Mouse (Mus musculus): ENCODE results near the gene Col5a2. TPM values are rescaled to one million over a fixed set of nuclear protein-coding genes. Genes with fewer than 3 reads are reported as not detected.
"Not testable (repeated sequence)": the region's sequence is repeated elsewhere in the genome, so short reads cannot be mapped to it uniquely, and the experiment has no call there.

Gene Col5a2
- polyA plus RNA-seq (2016; fragmentation: Nextera tagmentation; extraction: Ambion mirVana) = 23.1 and 26.1 TPM in 2 replicates

GRCm38 (mm10) chr1:45502865-45503332 is at the start of gene Col5a2:
TSS of gene Col5a2 (minus strand) at chr1:45503282.
- no peaks in the 10 kb centered on the region for H3K36me3 ChIP-seq

GRCm38 (mm10) chr1:45550531-45550930 is 47.4 kb upstream of the Col5a2 start:
- 0 out of 2 replicates have a peak, but pooled peaks cover 3% of the 10 kb centered on the region for H3K9me3 ChIP-seq
- DNase-seq (ENCODE audit: low spot score) = no peak
- H3K4me3 ChIP-seq = no peak overlapping the region
- H3K27ac ChIP-seq = no peak overlapping the region
- WGBS = 85% methylated on average over 4 of the region's 4 CpGs
- H3K4me1 ChIP-seq (replicated peaks) = no peaks in the 10 kb centered on the region
- no peaks in the 10 kb centered on the region for H3K36me3 ChIP-seq
- H3K27me3 ChIP-seq (ENCODE audit: insufficient read depth, poor library complexity, severe bottlenecking) = no peaks in the 10 kb centered on the region

More at GRCm38 (mm10) chr1:45502865-45503332, at the start of gene Col5a2:
- Histone ChIP-seq H3K4me3 (peak within 1 kb of the TSS; percentile 51), H3K9me3 (no peaks in the 10 kb centered on the region), H3K27me3 (ENCODE audit: insufficient read depth, poor library complexity, severe bottlenecking) (no peaks in the 10 kb centered on the region), H3K27ac (peak within 1 kb of the TSS; percentile 76), H3K4me1 (replicated peaks) (no peaks in the 10 kb centered on the region)
- peak; percentile 55 for DNase-seq (ENCODE audit: low spot score)
- 40% methylated on average over 12 of the region's 12 CpGs for WGBS

GRCm38 (mm10) chr1:45541888-45542287 is 38.8 kb upstream of the Col5a2 start:
- Histone ChIP-seq H3K36me3 (no peaks in the 10 kb centered on the region), H3K4me3 (no peak overlapping the region), H3K27me3 (ENCODE audit: insufficient read depth, poor library complexity, severe bottlenecking) (no peaks in the 10 kb centered on the region), H3K9me3 (no peaks in the 10 kb centered on the region), H3K4me1 (replicated peaks) (no peaks in the 10 kb centered on the region), H3K27ac (no peak overlapping the region)
- no peak for DNase-seq (ENCODE audit: low spot score)
- WGBS = 78% methylated on average over 1 of the region's 1 CpGs

GRCm38 (mm10) chr1:45541161-45541560 is 38.1 kb upstream of the Col5a2 start:
- no peak overlapping the region for H3K27ac ChIP-seq
- H3K4me1 ChIP-seq (replicated peaks) = no peaks in the 10 kb centered on the region
- 81% methylated on average over 2 of the region's 2 CpGs for WGBS

GRCm38 (mm10) chr1:45531486-45531885 is 28.4 kb upstream of the Col5a2 start:
- DNase-seq (ENCODE audit: low spot score) = no peak
- H3K27ac ChIP-seq = no peak overlapping the region
- H3K36me3 ChIP-seq = no peaks in the 10 kb centered on the region
- no peaks in the 10 kb centered on the region for H3K27me3 ChIP-seq (ENCODE audit: insufficient read depth, poor library complexity, severe bottlenecking)
- H3K9me3 ChIP-seq = no peaks in the 10 kb centered on the region
- no peaks in the 10 kb centered on the region for H3K4me1 ChIP-seq (replicated peaks)
- H3K4me3 ChIP-seq = no peak overlapping the region
- WGBS = 83% methylated on average over 2 of the region's 2 CpGs

More at GRCm38 (mm10) chr1:45541161-45541560, 38.1 kb upstream of the Col5a2 start:
- no peak overlapping the region for H3K4me3 ChIP-seq
- no peaks in the 10 kb centered on the region for H3K9me3 ChIP-seq
- H3K27me3 ChIP-seq (ENCODE audit: insufficient read depth, poor library complexity, severe bottlenecking) = no peaks in the 10 kb centered on the region
- no peaks in the 10 kb centered on the region for H3K36me3 ChIP-seq
- no peak for DNase-seq (ENCODE audit: low spot score)

GRCm38 (mm10) chr1:45527476-45527875 is 24.4 kb upstream of the Col5a2 start:
- H3K27ac ChIP-seq; H3K36me3 ChIP-seq; H3K4me3 ChIP-seq; H3K4me1 ChIP-seq (replicated peaks); DNase-seq (ENCODE audit: low spot score); H3K27me3 ChIP-seq (ENCODE audit: insufficient read depth, poor library complexity, severe bottlenecking); H3K9me3 ChIP-seq: not testable (repeated sequence)

GRCm38 (mm10) chr1:45523601-45524000 is 20.5 kb upstream of the Col5a2 start:
- Histone ChIP-seq H3K9me3 (no peaks in the 10 kb centered on the region), H3K27ac (no peak overlapping the region), H3K27me3 (ENCODE audit: insufficient read depth, poor library complexity, severe bottlenecking) (no peaks in the 10 kb centered on the region), H3K36me3 (no peaks in the 10 kb centered on the region), H3K4me1 (replicated peaks) (no peaks in the 10 kb centered on the region), H3K4me3 (no peak overlapping the region)
- WGBS = 89% methylated on average over 3 of the region's 3 CpGs
- no peak for DNase-seq (ENCODE audit: low spot score)

- no peak for DNase-seq (ENCODE audit: low spot score)
- H3K9me3 ChIP-seq = no peaks in the 10 kb centered on the region
- WGBS = 79% methylated on average over 2 of the region's 2 CpGs
- H3K4me3 ChIP-seq = no peak overlapping the region
- no peaks in the 10 kb centered on the region for H3K36me3 ChIP-seq
- no peak overlapping the region for H3K27ac ChIP-seq
- H3K27me3 ChIP-seq (ENCODE audit: insufficient read depth, poor library complexity, severe bottlenecking) = no peaks in the 10 kb centered on the region
- no peaks in the 10 kb centered on the region for H3K4me1 ChIP-seq (replicated peaks)
These were observed 18.4 kb upstream of the Col5a2 start for GRCm38 (mm10) chr1:45521486-45521885.

GRCm38 (mm10) chr1:45502241-45502741 is 791 bp downstream of the Col5a2 start:
- DNase-seq (ENCODE audit: low spot score) = peak; percentile 52
- H3K27me3 ChIP-seq (ENCODE audit: insufficient read depth, poor library complexity, severe bottlenecking) = no peaks in the 10 kb centered on the region
- no peaks in the 10 kb centered on the region for H3K4me1 ChIP-seq (replicated peaks)
- no peaks in the 10 kb centered on the region for H3K36me3 ChIP-seq
- 15% methylated on average over 11 of the region's 11 CpGs for WGBS
- no peaks in the 10 kb centered on the region for H3K9me3 ChIP-seq
- H3K4me3 ChIP-seq = peak overlapping the region; percentile 51
- H3K27ac ChIP-seq = peak overlapping the region; percentile 76

GRCm38 (mm10) chr1:45501437-45501836 is 1.6 kb downstream of the Col5a2 start:
- no peak for DNase-seq (ENCODE audit: low spot score)
- H3K36me3 ChIP-seq = no peaks in the 10 kb centered on the region
- no peaks in the 10 kb centered on the region for H3K4me1 ChIP-seq (replicated peaks)
- 68% methylated on average over 6 of the region's 6 CpGs for WGBS
- H3K9me3 ChIP-seq = no peaks in the 10 kb centered on the region
- H3K27ac ChIP-seq = peak overlapping the region; percentile 76
- H3K27me3 ChIP-seq (ENCODE audit: insufficient read depth, poor library complexity, severe bottlenecking) = no peaks in the 10 kb centered on the region
- H3K4me3 ChIP-seq = peak overlapping the region; percentile 51

GRCm38 (mm10) chr1:45500456-45500855 is 2.6 kb downstream of the Col5a2 start:
- no peaks in the 10 kb centered on the region for H3K4me1 ChIP-seq (replicated peaks)
- no peaks in the 10 kb centered on the region for H3K9me3 ChIP-seq
- H3K36me3 ChIP-seq = no peaks in the 10 kb centered on the region
- H3K27me3 ChIP-seq (ENCODE audit: insufficient read depth, poor library complexity, severe bottlenecking) = no peaks in the 10 kb centered on the region
- H3K4me3 ChIP-seq = no peak overlapping the region
- no peak for DNase-seq (ENCODE audit: low spot score)
- whole genome bisulfite sequencing = 93% methylated on average over 6 of the region's 6 CpGs
- no peak overlapping the region for H3K27ac ChIP-seq

GRCm38 (mm10) chr1:45495025-45495424 is 8.1 kb downstream of the Col5a2 start:
- Histone ChIP-seq H3K4me1 (replicated peaks) (no peaks in the 10 kb centered on the region), H3K36me3 (no peaks in the 10 kb centered on the region), H3K4me3 (no peak overlapping the region), H3K27ac (no peak overlapping the region), H3K27me3 (ENCODE audit: insufficient read depth, poor library complexity, severe bottlenecking) (no peaks in the 10 kb centered on the region), H3K9me3 (no peaks in the 10 kb centered on the region)
- DNase-seq (ENCODE audit: low spot score) = no peak
- 92% methylated on average over 2 of the region's 2 CpGs for WGBS

GRCm38 (mm10) chr1:45492130-45492723 is 10.9 kb downstream of the Col5a2 start:
- Histone ChIP-seq H3K27me3 (ENCODE audit: insufficient read depth, poor library complexity, severe bottlenecking) (no peaks in the 10 kb centered on the region), H3K9me3 (no peaks in the 10 kb centered on the region), H3K36me3 (no peaks in the 10 kb centered on the region), H3K4me3 (no peak overlapping the region), H3K4me1 (replicated peaks) (no peaks in the 10 kb centered on the region), H3K27ac (no peak overlapping the region)
- DNase-seq (ENCODE audit: low spot score) = no peak
- 85% methylated on average over 4 of the region's 4 CpGs for WGBS
